Mouse (Mus musculus): ENCODE data around the gene Col6a3.

GRCm38 (mm10) chr1:90758091-90758673 lies 85.6 kb downstream of the Col6a3 start:
- TF ChIP-seq CTCF (IDR thresholded peaks at IDR 0.05; ENCODE audit: control insufficient read depth, insufficient read depth, insufficient read length) (no peak), MAX (IDR thresholded peaks at IDR 0.05) (no peak), MYOD1 (IDR thresholded peaks at IDR 0.05; ENCODE audit: control insufficient read depth, insufficient read length, low read depth) (peak; percentile 24)
